In genomic region chr14:54147546-54147945, GRCm38 (mm10) we compare ENCODE assay signal across 20 mouse cellular contexts.
DNase-seq lines count a peak whose midpoint lies in the region; ATAC-seq lines count a peak whose summit lies in the region.
"Had no signal": no experiment of that assay in that cellular context is flagged by ENCODE, and none has a peak within 500 bp of the region (broad histone marks: within the 10 kb centered on the region; RNA-seq: fewer than 3 reads in every experiment).

No protein-coding gene starts in this region.

- H3K27ac ChIP-seq in midbrain, embryonic 11.5 days (ENCODE audit: low read depth, low read length), result no peak overlapping the region
- H3K27ac ChIP-seq in midbrain, embryonic 13.5 days, result no peak overlapping the region
- H3K27ac ChIP-seq: embryonic facial prominence, embryonic 10.5 days; forebrain, embryonic 13.5 days; heart, embryonic 10.5 days; hindbrain, embryonic 13.5 days; intestine, embryonic 15.5 days had no signal

- peaks cover 8% of the 10 kb centered on the region for H3K4me1 ChIP-seq in midbrain, embryonic 11.5 days (ENCODE audit: control insufficient read depth, insufficient read depth, low read length)
- peaks cover 22% of the 10 kb centered on the region for H3K4me1 ChIP-seq in midbrain, embryonic 13.5 days (replicated peaks)
- H3K4me1 ChIP-seq: intestine, embryonic 15.5 days had no signal

- H3K9ac ChIP-seq in midbrain, embryonic 11.5 days (ENCODE audit: low read length), result no peak overlapping the region
- no peak overlapping the region for H3K9ac ChIP-seq in midbrain, embryonic 13.5 days (replicated peaks)
- H3K9ac ChIP-seq: forebrain, embryonic 13.5 days; forebrain, postnatal 0 days; hindbrain, embryonic 13.5 days; intestine, embryonic 15.5 days had no signal

- no peak overlapping the region for H3K4me3 ChIP-seq in midbrain, embryonic 11.5 days (ENCODE audit: low read depth, low read length)
- H3K4me3 ChIP-seq in midbrain, embryonic 13.5 days (replicated peaks), result no peak overlapping the region
- H3K4me3 ChIP-seq: embryonic facial prominence, embryonic 10.5 days; forebrain, embryonic 13.5 days; heart, embryonic 10.5 days; hindbrain, embryonic 13.5 days; intestine, embryonic 15.5 days had no signal

- no peak overlapping the region for H3K4me2 ChIP-seq in midbrain, embryonic 11.5 days
- H3K4me2 ChIP-seq in midbrain, embryonic 13.5 days (replicated peaks), result no peak overlapping the region
- H3K4me2 ChIP-seq: forebrain, embryonic 13.5 days; hindbrain, embryonic 13.5 days; intestine, embryonic 15.5 days had no signal

- no peaks in the 10 kb centered on the region for H3K27me3 ChIP-seq in midbrain, embryonic 11.5 days (ENCODE audit: control insufficient read depth, insufficient read depth, low read length)
- no peaks in the 10 kb centered on the region for H3K27me3 ChIP-seq in midbrain, embryonic 13.5 days
- H3K27me3 ChIP-seq: forebrain, embryonic 13.5 days; hindbrain, embryonic 13.5 days; intestine, embryonic 15.5 days had no signal

- no peak for ATAC-seq in midbrain, embryonic 11.5 days (ENCODE audit: low FRiP score)
- no peak for ATAC-seq in midbrain, embryonic 13.5 days
- ATAC-seq in monocyte, adult 5-6 weeks (replicated peaks; ENCODE audit: insufficient number of reproducible peaks, low FRiP score, low TSS enrichment, poor library complexity, severe bottlenecking), result peak; percentile 50
- ATAC-seq: forebrain, embryonic 13.5 days; forebrain, postnatal 0 days; intestine, embryonic 15.5 days had no signal

- WGBS in midbrain, embryonic 11.5 days, result 88% methylated on average over 6 of the region's 7 CpGs
- WGBS in midbrain, embryonic 13.5 days, result 86% methylated on average over 5 of the region's 7 CpGs

- DNase-seq in midbrain, embryonic 11.5 days (ENCODE audit: low spot score, missing footprints), result peak; percentile 56
- peak; percentile 80 for DNase-seq in thymus, postnatal 0 days (ENCODE audit: low spot score)
- DNase-seq in gastrocnemius, postnatal 25 days, result no peak
- no peak for DNase-seq in MN1 (ENCODE audit: low spot score)
- no peak for DNase-seq in spleen, adult 18-20 months
- DNase-seq: adrenal gland, postnatal 10 days; B cell, adult 2 months; cerebellum, adult 11 months; cerebellum, adult 9-10 months; cerebellum, postnatal 36 days; forebrain, postnatal 0 days; gastrocnemius, postnatal 14 days; heart, postnatal 14 days had no signal

- H3K36me3 ChIP-seq in midbrain, embryonic 11.5 days (ENCODE audit: control insufficient read depth, insufficient read depth, low read length), result no peaks in the 10 kb centered on the region
- no peaks in the 10 kb centered on the region for H3K36me3 ChIP-seq in midbrain, embryonic 13.5 days
- H3K36me3 ChIP-seq: embryonic facial prominence, embryonic 10.5 days; heart, embryonic 10.5 days; hindbrain, embryonic 13.5 days; intestine, embryonic 15.5 days had no signal

- no peaks in the 10 kb centered on the region for H3K9me3 ChIP-seq in midbrain, embryonic 11.5 days (ENCODE audit: control insufficient read depth, low read length)
- H3K9me3 ChIP-seq in midbrain, embryonic 13.5 days, result no peaks in the 10 kb centered on the region
- H3K9me3 ChIP-seq: embryonic facial prominence, embryonic 10.5 days; forebrain, embryonic 13.5 days; heart, embryonic 10.5 days; hindbrain, embryonic 13.5 days; intestine, embryonic 15.5 days had no signal

Comparison
In these comparisons a context has a peak if more than half of its experiments do, and no peak if none do; other contexts are left out.
1. DNase-seq: peak in midbrain, embryonic 11.5 days (single experiment) and thymus, postnatal 0 days (single experiment); none in gastrocnemius, postnatal 25 days (single experiment), MN1 (single experiment) and spleen, adult 18-20 months (0 of 2).